1 mouse cellular context compared by ENCODE assay signal in genomic region chr11:95010841-95011403, GRCm38 (mm10).
TF ChIP-seq lines count a peak whose summit lies in the region.

No protein-coding gene starts in this region.

TF ChIP-seq in MEL, 35 proteins besides CTCF, POLR2A, EP300 and RAD21:
- TF ChIP-seq JUND (IDR thresholded peaks at IDR 0.05; ENCODE audit: low read depth, low read length), result peak; percentile 65; the same call in 1 of the 2 replicates
- 0 out of 2 replicates have a peak, but pooled peaks have one; percentile 24 for TF ChIP-seq HCFC1 (IDR thresholded peaks at IDR 0.05; ENCODE audit: low read depth, low read length)
- TF ChIP-seq BHLHE40 (IDR thresholded peaks at IDR 0.05; ENCODE audit: borderline replicate concordance, low read depth, low read length), result 0 out of 2 replicates have a peak, but pooled peaks have one; percentile 20
- peak; percentile 59; the same call in 1 of the 2 replicates for TF ChIP-seq MAZ (IDR thresholded peaks at IDR 0.05; ENCODE audit: low read depth, low read length)
- TF ChIP-seq MYB (IDR thresholded peaks at IDR 0.05; ENCODE audit: low read depth, low read length), result 0 out of 2 replicates have a peak, but pooled peaks have one; percentile 30
- peak; percentile 52 for TF ChIP-seq TBP (IDR thresholded peaks at IDR 0.05; ENCODE audit: low read depth, low read length)
